Mouse (Mus musculus): Measurements from ENCODE around the gene Ablim1. TPM values are rescaled to one million over a fixed set of nuclear protein-coding genes. Genes with fewer than 3 reads are reported as not detected.

The Ablim1 gene
- total and polyA plus RNA-seq, 2 experiments from 2014 or later: 47.8 to 76.9 TPM

DNA sequence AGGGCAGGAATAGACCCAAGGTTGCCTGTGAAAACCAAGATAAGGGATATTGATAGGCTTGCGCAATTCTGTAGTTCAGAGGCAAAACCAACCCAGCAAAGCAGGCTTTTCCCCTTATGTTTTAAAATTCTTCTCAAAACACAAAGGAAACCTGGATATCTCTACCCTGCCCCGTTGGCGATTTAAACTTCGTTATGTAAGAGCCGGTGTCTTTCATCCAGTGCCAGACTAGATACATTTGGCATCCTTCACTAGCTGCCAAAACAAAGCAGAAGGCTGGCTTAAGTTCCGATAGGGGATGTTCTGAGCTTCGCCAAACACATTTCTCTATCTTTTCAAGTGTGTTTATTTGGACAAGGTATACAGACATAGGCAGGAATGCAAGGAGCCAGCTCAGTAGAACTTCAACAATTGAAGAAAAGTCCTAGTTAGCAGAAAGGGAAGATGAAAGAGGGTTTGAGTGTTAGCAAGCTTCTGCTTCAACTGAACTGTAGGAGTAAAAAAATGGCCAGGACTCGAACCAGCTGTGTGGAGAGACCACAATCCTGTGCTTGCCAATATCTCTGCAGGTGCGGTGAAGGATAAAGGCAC, 201.8 kb downstream of the Ablim1 start:
- Histone ChIP-seq H3K9me3 (ENCODE audit: low read length) (no peaks in the 10 kb centered on the region), H3K27ac (ENCODE audit: low read depth, low read length) (peak overlapping the region; percentile 16; the same call in 1 of the 2 replicates), H3K4me1 (ENCODE audit: insufficient read depth) (peaks cover 2% of the 10 kb centered on the region; the same call in 1 of the 2 replicates), H3K27me3 (ENCODE audit: insufficient read depth, low read length) (no peaks in the 10 kb centered on the region), H3K9ac (no peak overlapping the region), H3K4me2 (ENCODE audit: low read depth) (no peak overlapping the region), H3K4me3 (ENCODE audit: low read depth, low read length) (no peak overlapping the region), H3K36me3 (ENCODE audit: insufficient read depth) (0 out of 2 replicates have a peak, but pooled peaks cover 2% of the 10 kb centered on the region)
- DNase-seq (peak; percentile 52), ATAC-seq (peak; percentile 32; the same call in 1 of the 2 replicates)
- TF ChIP-seq CTCF (IDR thresholded peaks at IDR 0.05; ENCODE audit: low read depth): no peak
- WGBS: 40% methylated on average over 9 of the region's 9 CpGs

DNA sequence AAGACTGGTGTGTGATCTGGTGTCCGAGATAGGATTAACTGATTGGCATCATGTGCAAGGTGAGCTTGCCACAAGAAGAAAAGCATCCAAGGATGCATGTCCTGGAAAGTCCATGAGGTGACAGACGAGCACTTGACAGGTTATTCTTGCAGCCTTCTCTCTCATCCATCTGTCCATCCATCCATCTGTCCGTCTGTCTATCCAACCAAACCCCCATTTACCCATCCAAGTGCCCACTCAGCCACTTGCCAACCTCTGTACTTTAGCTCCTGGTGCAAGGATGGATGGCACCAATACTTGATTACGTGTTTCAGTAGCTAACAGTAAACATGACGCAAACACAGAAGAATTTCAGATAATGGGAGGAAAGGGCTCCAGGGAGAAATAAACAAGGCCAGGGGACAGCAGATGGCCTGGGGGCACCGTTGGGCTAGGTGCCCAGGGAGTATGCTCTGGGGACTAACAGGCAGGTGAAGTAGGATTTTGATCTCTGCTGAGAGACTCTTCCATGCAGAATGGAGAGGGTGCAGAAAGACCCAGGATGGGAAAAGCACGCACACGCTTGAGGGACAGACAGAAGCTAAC, 202.4 kb downstream of the Ablim1 start:
- ATAC-seq: 0 out of 2 replicates have a peak, but pooled peaks have one; percentile 8
- WGBS: 72% methylated on average over 8 of the region's 8 CpGs
- no peak for DNase-seq
- no peak for TF ChIP-seq CTCF (IDR thresholded peaks at IDR 0.05; ENCODE audit: low read depth)
- H3K4me1 ChIP-seq (ENCODE audit: insufficient read depth): 0 out of 2 replicates have a peak, but pooled peaks cover 2% of the 10 kb centered on the region
- H3K9ac ChIP-seq: no peak overlapping the region
- H3K36me3 ChIP-seq (ENCODE audit: insufficient read depth): 0 out of 2 replicates have a peak, but pooled peaks cover 2% of the 10 kb centered on the region
- no peak overlapping the region for H3K4me3 ChIP-seq (ENCODE audit: low read depth, low read length)
- peak overlapping the region; percentile 16; the same call in 1 of the 2 replicates for H3K27ac ChIP-seq (ENCODE audit: low read depth, low read length)
- H3K4me2 ChIP-seq (ENCODE audit: low read depth): no peak overlapping the region
- H3K27me3 ChIP-seq (ENCODE audit: insufficient read depth, low read length): no peaks in the 10 kb centered on the region
- H3K9me3 ChIP-seq (ENCODE audit: low read length): no peaks in the 10 kb centered on the region

DNA sequence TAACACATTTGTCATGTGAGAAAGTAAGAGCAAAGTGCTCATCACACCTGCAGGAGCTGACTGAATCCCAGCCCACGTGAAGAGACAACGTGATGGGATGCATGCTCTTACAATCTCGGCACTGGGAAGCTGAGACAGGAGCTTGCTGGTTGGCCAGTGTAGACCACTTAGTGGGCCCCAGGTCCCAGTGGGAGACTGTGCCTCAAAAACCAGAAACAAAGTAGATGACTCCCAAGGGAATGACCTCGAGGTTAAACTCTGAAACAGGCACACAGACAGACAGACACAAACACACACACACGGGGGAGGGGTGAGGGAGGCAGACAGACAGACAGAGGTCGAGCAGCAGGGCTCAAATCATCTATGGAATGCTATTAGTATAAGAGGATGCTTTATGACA, 203.4 kb downstream of the Ablim1 start:
- Histone ChIP-seq H3K27ac (ENCODE audit: low read depth, low read length) (no peak overlapping the region), H3K4me1 (ENCODE audit: insufficient read depth) (0 out of 2 replicates have a peak, but pooled peaks cover 2% of the 10 kb centered on the region), H3K4me3 (ENCODE audit: low read depth, low read length) (no peak overlapping the region), H3K9ac (no peak overlapping the region), H3K27me3 (ENCODE audit: insufficient read depth, low read length) (no peaks in the 10 kb centered on the region), H3K9me3 (ENCODE audit: low read length) (no peaks in the 10 kb centered on the region), H3K4me2 (ENCODE audit: low read depth) (no peak overlapping the region), H3K36me3 (ENCODE audit: insufficient read depth) (0 out of 2 replicates have a peak, but pooled peaks cover 2% of the 10 kb centered on the region)
- DNase-seq: no peak
- WGBS: 89% methylated on average over 6 of the region's 6 CpGs
- TF ChIP-seq CTCF (IDR thresholded peaks at IDR 0.05; ENCODE audit: low read depth): no peak
- ATAC-seq: no peak

DNA sequence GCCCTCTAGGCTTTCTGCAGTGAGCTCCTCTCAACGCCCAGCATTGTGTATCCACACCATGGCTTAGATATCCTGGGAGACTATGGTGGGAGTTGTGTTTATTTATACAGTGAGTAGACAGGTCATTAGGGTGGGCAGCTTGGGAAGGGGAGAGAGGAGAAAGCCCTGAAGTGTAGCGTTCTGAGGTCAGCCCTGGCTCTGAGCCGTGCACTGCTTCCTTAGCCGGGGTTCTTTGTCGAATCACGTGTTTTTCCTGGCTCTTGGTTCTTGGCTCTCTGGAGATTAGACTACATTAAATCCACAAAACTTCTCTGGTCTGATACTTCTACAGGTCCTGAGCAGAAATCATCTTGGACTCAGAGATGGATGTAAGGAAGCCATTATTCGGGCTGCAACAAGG, 205.1 kb downstream of the Ablim1 start:
- H3K4me2 ChIP-seq (ENCODE audit: low read depth): no peak overlapping the region
- WGBS: 82% methylated on average over 7 of the region's 7 CpGs
- no peak overlapping the region for H3K4me3 ChIP-seq (ENCODE audit: low read depth, low read length)
- ATAC-seq: no peak
- no peak overlapping the region for H3K27ac ChIP-seq (ENCODE audit: low read depth, low read length)
- 0 out of 2 replicates have a peak, but pooled peaks cover 2% of the 10 kb centered on the region for H3K36me3 ChIP-seq (ENCODE audit: insufficient read depth)
- no peak overlapping the region for H3K9ac ChIP-seq
- DNase-seq: no peak
- TF ChIP-seq CTCF (IDR thresholded peaks at IDR 0.05; ENCODE audit: low read depth): no peak
- H3K4me1 ChIP-seq (ENCODE audit: insufficient read depth): 0 out of 2 replicates have a peak, but pooled peaks cover 2% of the 10 kb centered on the region
- H3K9me3 ChIP-seq (ENCODE audit: low read length): no peaks in the 10 kb centered on the region
- H3K27me3 ChIP-seq (ENCODE audit: insufficient read depth, low read length): no peaks in the 10 kb centered on the region

DNA sequence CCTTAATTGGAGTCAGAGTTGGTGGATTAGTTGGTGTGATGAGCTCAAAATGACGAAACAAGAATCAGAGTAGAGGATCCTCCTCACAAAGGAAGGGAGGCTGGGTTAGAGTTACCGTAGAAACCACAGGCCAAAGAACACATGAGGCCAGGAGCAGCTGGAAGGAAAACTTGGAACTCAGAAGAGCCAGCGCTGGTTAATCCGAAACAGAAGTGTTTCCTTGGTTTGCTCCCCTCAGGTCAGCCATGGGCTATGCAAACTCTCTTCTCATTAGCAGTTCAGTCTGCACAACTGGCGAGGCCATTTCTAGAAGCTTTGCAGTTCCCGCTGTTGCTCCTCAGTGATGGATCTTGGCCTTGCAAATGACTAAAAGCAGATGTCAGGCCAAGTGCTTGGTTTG, 208.2 kb downstream of the Ablim1 start:
- no peak for ATAC-seq
- Histone ChIP-seq H3K9me3 (ENCODE audit: low read length) (no peaks in the 10 kb centered on the region), H3K27ac (ENCODE audit: low read depth, low read length) (no peak overlapping the region), H3K4me3 (ENCODE audit: low read depth, low read length) (no peak overlapping the region), H3K4me1 (ENCODE audit: insufficient read depth) (no peaks in the 10 kb centered on the region), H3K27me3 (ENCODE audit: insufficient read depth, low read length) (no peaks in the 10 kb centered on the region), H3K4me2 (ENCODE audit: low read depth) (no peak overlapping the region), H3K9ac (no peak overlapping the region), H3K36me3 (ENCODE audit: insufficient read depth) (no peaks in the 10 kb centered on the region)
- WGBS: 76% methylated on average over 6 of the region's 6 CpGs
- TF ChIP-seq CTCF (IDR thresholded peaks at IDR 0.05; ENCODE audit: low read depth): no peak
- DNase-seq: no peak

DNA sequence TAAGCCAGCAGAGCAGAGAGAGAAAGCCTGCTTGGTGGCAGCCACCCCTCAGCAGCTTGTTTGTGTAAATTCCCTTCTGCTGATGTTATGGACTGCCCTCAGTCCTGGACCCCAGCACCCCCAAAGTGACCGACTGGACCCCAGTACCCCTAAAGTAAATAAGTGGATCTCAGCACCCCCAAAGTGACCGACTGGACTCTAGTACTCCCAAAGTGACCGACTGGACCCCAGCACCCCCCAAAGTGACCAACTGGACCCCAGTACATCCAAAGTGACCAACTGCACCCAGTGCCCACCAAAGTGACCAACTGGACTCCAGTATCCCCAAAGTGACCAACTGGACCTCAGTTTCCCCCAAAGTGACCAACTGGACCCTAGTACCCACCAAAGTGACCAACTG, 208.7 kb downstream of the Ablim1 start:
- Histone ChIP-seq H3K9me3 (ENCODE audit: low read length) (no peaks in the 10 kb centered on the region), H3K4me1 (ENCODE audit: insufficient read depth) (no peaks in the 10 kb centered on the region), H3K36me3 (ENCODE audit: insufficient read depth) (no peaks in the 10 kb centered on the region), H3K9ac (no peak overlapping the region), H3K27ac (ENCODE audit: low read depth, low read length) (no peak overlapping the region), H3K4me2 (ENCODE audit: low read depth) (no peak overlapping the region), H3K4me3 (ENCODE audit: low read depth, low read length) (no peak overlapping the region), H3K27me3 (ENCODE audit: insufficient read depth, low read length) (no peaks in the 10 kb centered on the region)
- ATAC-seq: no peak
- TF ChIP-seq CTCF (IDR thresholded peaks at IDR 0.05; ENCODE audit: low read depth): no peak
- no peak for DNase-seq
- 100% methylated on average over 3 of the region's 3 CpGs for WGBS

DNA sequence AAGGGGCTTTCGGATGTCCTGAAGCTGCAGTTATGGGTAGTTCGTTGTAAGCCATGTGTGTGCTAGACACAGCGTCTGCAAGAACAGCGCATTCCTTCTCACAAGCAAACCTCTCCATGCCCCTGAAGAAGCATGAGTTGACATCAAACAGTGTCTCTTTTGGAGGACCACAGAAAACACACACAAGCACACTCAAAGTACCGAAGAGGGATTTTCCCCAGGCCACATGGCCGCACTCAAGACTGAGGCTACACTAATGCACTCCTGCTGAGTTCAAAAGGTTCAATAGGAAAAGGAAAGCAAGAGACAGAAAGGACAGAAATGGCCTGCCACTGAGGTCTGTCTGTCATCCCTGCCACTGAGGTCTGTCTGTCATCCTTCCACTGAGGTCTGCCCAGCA, 209.6 kb downstream of the Ablim1 start:
- ATAC-seq: no peak
- Histone ChIP-seq H3K9ac (no peak overlapping the region), H3K4me1 (ENCODE audit: insufficient read depth) (no peaks in the 10 kb centered on the region), H3K36me3 (ENCODE audit: insufficient read depth) (no peaks in the 10 kb centered on the region), H3K4me3 (ENCODE audit: low read depth, low read length) (no peak overlapping the region), H3K27ac (ENCODE audit: low read depth, low read length) (no peak overlapping the region), H3K9me3 (ENCODE audit: low read length) (no peaks in the 10 kb centered on the region), H3K4me2 (ENCODE audit: low read depth) (no peak overlapping the region), H3K27me3 (ENCODE audit: insufficient read depth, low read length) (no peaks in the 10 kb centered on the region)
- no peak for DNase-seq
- WGBS: 77% methylated on average over 6 of the region's 6 CpGs
- no peak for TF ChIP-seq CTCF (IDR thresholded peaks at IDR 0.05; ENCODE audit: low read depth)

Data from forebrain, postnatal 0 days (tissue).